Mouse (Mus musculus) mammary gland, adult 2 months (tissue): ENCODE data around the gene Chordc1. TPM values are rescaled to one million over a fixed set of nuclear protein-coding genes. Genes with fewer than 3 reads are reported as not detected.

Source experiments
- polyA plus RNA-seq: library from polyadenylated mRNA; depleted of rRNA; stranded (reverse); fragments of >200 nt; gene quantifications from 2 replicates; pipeline ENCODE4 v1.2.3, GENCODE M21; 2012; ENCODE audit warnings: low replicate concordance; rRNA removed

Chordc1 gene
- polyA plus RNA-seq = 20.1 and 33.2 TPM in 2 replicates

GRCm38 (mm10) chr9:18291571-18292429 lies at the start of gene Chordc1:
Gene Chordc1 (plus strand): TSS chr9:18292125.

Other genes starting within 250 kb of the Chordc1 start
- 0.49 and 2.1 TPM in 2 replicates for gene Naalad2, start 110.9 kb downstream of the Chordc1 start, polyA plus RNA-seq
- gene Ubtfl1, start 112.3 kb downstream of the Chordc1 start, polyA plus RNA-seq = not detected in 2 replicates
- gene Mbd3l2, start 138.5 kb downstream of the Chordc1 start, polyA plus RNA-seq = not detected in 2 replicates
- 0.13 and 0.32 TPM in 2 replicates for gene Zfp558, start 186.1 kb downstream of the Chordc1 start, polyA plus RNA-seq
- gene Mbd3l1, start 186.2 kb downstream of the Chordc1 start, polyA plus RNA-seq = not detected in 2 replicates